Mouse (Mus musculus) small intestine, adult 2 months (tissue): ENCODE data around the gene Smok2a.

Experiments used
- CTCF ChIP-seq: fragments of 200-500 bp; IDR thresholded peaks from 2 replicates; pipeline ENCODE4 v1.5.1; 2012; ENCODE audit warnings: low read depth, mild to moderate bottlenecking, control low read depth, inconsistent platforms, low read length, moderate library complexity, mixed read lengths; ENCODE audit not compliant: insufficient replicate concordance, insufficient read length; ENCODE audit errors: extremely low read depth
- POLR2A ChIP-seq: fragments of 200-500 bp; IDR thresholded peaks from 2 replicates; pipeline ENCODE4 v1.6.1; 2012; ENCODE audit warnings: low read depth, mild to moderate bottlenecking, control low read depth, inconsistent platforms, low read length, moderate library complexity

DNA sequence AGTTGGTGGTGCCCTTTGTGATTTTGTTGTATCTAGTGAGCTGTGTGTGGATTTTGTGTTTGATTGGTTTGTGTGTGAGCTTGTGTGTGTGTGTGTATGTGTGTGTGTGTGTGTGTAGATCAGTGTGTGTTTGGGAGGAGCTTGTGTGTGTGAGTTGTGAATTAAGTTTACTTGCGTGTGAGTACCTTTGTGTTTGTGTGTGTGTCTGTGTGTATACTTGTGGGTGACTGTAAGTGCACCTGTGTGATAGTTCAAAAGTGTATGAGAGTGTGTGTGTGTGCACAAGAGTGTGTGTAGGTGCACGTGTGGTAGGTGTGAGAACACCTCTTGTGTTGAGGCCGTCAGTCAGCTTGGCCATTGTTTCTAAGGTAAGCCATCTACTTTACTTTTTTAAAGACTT, at the start of gene Smok2a:
- no peak for TF ChIP-seq POLR2A
- no peak for TF ChIP-seq CTCF
